Mouse (Mus musculus) E14TG2a.4 (cell line): ENCODE measurements around the gene Opa3.

Source experiments
- CTCF ChIP-seq: conservative IDR thresholded peaks from 2 replicates; pipeline ENCODE4 v1.5.1; 2014; ENCODE audit warnings: low read length
- NANOG ChIP-seq: IDR thresholded peaks from 2 replicates; pipeline ENCODE4 v1.6.1; 2014; ENCODE audit warnings: borderline replicate concordance, low read length, mixed read lengths

GRCm38 (mm10) chr7:19217944-19218343 lies 10.2 kb upstream of the Opa3 start:
- TF ChIP-seq CTCF (no peak), NANOG (no peak)
